Mouse (Mus musculus) gastrocnemius, postnatal 25 days (tissue): ENCODE data around the gene Fads1. TPM values are rescaled to one million over a fixed set of nuclear protein-coding genes. Genes with fewer than 3 reads are reported as not detected.

Experiments
- DNase-seq: peaks from one replicate; pipeline ENCODE4 v3.0.0; 2022
- total RNA-seq, 2 experiments: library from RNA; stranded (reverse); gene quantifications; 1 replicate in 1 of 2; 2 replicates in 1 of 2; pipeline ENCODE4 v1.2.3; 2021

The Fads1 gene
- total RNA-seq, 2 experiments from 2014 or later: 6.9 to 8.2 TPM

DNA sequence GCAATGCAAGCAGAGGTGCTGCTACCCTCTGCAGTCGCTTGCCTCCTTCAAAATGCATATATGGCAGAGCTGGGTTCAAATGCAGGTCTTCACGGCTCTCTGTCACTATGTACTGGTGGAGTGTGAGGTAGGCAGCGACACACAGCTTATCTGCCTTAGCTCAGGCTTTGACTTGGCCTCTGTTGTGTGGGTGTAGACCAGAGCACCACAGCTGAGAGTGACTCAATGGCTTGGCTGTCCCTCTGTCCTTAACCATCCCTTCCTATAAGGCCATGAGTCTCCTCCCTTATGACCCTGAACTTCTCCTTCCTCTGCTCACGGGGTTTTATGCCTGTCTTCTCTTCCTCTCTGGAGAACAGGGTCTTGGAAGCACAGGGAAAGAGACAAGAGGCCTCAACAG lies 28.2 kb downstream of the Fads1 start:
- no peak for DNase-seq

- DNase-seq: no peak
Observed at GRCm38 (mm10) chr19:10213796-10214471, 31.2 kb downstream of the Fads1 start.

- no peak for DNase-seq
Observed at GRCm38 (mm10) chr19:10216101-10216500, 33.4 kb downstream of the Fads1 start.

DNA sequence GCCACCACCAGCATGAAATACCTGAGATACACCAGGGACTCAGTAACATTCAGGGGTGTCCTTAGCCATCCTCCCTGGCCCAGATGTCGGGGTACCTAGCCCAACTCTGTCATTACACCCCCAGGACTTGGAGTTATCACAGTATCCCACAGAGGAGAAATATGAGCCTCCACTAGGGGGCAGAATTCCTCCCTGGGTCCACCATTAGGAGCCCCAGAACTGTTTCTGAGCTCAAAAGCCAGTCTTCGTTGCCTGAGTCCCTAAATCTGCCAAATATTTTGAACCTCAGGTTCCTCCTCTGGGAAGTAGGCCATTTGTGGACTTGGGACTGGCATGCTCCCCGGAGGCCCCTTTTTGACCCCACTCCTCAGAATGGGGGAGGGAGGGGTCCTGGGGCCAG lies 36.4 kb downstream of the Fads1 start:
- DNase-seq: no peak

- DNase-seq: no peak
Observed at GRCm38 (mm10) chr19:10219593-10219992, 36.9 kb downstream of the Fads1 start.

DNA sequence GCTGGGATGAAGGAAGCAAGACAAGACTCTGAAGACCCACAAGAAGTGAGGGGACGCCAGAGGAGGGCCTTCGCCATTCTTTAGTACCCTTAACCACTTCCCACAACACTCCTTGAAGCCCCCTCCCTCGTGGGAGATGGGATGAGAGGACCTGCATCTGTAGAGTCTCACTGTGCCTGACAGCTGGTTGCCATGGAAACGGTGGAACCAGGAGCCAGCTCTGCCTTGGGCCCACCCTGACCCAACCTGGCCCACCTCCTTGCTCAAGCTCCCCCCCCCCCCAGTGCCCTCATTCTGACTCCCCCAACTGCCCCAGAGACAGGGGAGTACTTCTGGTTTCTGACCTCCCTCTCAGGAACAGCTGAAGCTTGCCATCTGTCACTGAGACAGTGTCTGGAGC lies 38.9 kb downstream of the Fads1 start:
- no peak for DNase-seq

DNA sequence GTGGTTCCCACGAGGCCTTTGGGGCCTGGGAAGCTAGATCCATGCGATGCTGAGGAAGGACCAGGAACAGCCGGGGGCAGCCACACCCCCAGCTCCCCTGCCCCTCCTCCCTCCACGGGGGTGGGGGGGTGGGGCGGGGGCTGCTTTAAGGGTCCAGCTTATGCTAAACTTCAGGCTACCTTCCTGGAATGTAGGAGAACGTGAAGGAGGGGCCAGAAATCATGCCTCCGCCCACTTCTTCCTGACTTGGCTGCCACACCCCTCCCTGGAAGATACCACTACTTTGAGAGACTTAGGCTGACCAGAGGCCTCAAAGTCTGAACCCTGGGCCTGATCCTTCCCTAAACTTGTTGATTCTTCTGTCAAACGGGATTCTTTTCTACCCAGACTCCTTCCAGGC lies 40.0 kb downstream of the Fads1 start:
- no peak for DNase-seq

GRCm38 (mm10) chr19:10223561-10223960 lies 40.9 kb downstream of the Fads1 start:
- DNase-seq: no peak

DNA sequence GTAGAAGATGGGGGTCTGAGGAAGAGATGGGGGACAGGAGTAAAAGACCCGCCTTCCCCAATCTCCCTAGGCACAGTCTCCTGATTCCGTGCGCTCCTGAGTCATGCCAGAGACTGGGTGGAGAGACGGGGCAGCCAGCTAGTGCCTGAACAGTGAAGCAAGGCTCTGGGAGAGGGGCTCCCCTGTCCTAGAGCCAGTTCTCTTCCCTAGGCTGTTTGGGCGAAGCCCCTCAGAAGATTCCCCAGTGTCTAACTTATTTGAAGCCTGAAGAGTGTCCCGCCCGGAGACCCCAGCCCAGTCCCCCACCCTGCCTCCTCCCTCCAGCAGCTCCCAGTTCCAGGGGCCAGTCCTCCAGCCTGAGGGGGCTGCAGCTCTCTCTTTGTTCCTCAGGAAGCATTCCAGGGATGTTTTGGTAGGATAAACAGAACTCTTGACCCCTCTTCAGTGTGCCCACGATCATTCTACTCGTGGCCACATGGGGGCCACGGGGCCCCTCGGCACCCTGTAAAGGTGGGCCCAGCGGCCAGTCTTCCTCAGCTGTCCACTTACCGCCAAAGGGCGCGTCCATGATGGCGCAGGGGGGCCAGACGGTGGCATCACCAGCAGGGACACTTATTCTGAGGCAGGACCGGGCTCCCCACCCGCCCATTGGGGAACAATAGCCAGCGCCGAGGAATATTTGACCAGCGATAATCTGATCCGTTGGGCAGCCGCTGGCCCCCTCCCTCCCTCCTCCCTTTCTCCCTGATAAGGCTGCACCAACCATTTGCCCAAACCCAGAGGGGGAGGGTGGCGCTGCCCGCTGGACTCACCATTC lies 42.2 kb downstream of the Fads1 start:
- DNase-seq: no peak

GRCm38 (mm10) chr19:10225767-10226166 lies 43.1 kb downstream of the Fads1 start:
- DNase-seq: no peak

DNA sequence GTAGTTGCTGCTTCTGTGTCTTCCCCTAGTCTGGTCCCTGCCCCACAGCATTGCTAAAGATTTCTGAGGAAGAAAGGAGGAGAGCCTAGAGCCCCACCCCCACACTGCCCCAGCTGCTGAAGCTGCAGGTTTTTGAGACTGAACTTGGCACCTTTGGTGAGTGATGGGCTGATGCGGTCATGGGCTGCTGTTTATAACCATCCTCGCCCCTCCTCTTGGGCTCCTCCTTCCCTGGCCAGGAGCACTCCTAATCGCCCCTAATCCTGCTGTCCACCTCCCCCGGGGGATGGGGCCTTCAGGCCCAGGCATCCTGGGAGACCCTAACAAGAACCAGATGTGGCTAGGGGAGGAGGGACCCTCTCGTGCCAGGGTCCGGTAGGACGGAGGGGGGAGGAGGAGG lies 48.3 kb downstream of the Fads1 start:
- DNase-seq: no peak

DNA sequence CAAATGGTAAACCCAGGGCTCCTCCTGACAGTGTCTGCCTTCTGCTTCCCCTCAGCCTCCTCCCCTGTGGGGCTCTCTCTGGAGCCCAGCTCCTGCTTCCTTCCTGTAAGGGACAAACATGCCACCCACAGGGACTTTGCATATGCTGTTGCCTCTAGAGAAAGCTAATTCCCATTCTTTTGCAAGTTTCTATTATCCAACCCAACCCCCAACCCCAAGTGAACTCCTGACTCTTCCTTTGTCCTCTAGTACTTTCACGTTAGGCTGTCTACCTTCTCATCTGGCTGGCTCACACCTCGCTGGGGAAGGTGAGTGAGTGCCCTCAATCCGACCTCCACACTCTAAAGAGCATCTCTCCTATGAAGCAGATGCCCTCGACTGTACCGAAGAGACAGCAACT lies 49.2 kb downstream of the Fads1 start:
- no peak for DNase-seq

GRCm38 (mm10) chr19:10232327-10233017 lies 49.8 kb downstream of the Fads1 start:
- no peak for DNase-seq

DNA sequence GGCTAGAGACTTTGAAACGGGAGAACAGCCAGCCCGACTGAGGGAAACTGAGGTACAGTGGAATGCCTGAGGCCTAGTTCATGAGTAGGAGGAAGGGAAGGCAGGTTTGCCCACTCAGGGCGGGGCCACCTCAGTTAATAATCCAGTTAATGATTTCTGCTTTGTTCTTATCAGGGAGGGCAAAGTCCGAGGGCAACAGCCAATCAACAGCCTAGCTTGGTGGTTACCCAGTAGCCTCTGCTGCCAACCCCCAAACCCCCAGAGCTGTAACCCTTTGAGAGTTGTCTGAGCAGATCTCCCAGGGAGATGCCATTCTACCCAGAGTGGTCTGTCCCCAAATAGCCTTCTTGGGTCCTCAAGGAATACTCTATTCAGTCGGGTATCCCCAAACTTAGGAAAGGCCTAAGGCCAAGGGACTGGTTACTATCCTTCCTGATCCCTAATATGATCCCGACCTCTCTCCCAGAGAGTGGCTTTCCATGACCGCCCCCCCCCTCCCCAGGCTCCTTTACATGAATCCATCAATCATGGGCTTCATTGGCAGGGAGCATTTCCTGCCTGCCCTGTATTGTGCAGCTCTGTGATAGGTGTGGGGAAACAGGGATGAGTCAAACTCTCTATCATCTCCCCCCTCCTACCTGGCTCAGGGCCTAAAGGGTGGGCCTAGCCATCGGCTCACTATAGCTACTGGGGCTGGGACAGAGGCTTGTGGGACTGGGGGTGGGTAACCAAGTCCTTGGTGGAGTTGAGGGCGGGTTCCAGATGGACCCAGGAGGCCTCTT lies 53.3 kb downstream of the Fads1 start:
- DNase-seq: no peak

DNA sequence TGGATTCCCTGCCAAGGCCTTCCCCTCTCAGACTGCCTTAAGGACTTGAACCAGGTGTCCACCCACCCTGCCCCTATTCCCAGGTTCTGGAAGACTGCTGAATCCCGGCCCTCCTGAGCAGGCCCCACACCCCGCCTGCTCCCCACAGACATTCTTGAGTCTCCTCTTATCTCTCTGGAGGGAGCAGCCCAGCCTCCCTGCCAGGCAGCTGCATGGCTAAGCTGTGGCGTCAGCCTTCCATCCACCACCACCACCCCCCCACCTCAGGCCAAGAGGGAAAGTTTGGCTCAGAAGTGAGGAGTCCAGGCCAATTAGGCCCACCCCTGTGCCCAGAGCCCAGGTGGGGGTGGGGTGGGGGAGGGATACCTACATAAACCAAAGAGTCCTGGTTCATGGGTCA lies 55.8 kb downstream of the Fads1 start:
- no peak for DNase-seq

DNA sequence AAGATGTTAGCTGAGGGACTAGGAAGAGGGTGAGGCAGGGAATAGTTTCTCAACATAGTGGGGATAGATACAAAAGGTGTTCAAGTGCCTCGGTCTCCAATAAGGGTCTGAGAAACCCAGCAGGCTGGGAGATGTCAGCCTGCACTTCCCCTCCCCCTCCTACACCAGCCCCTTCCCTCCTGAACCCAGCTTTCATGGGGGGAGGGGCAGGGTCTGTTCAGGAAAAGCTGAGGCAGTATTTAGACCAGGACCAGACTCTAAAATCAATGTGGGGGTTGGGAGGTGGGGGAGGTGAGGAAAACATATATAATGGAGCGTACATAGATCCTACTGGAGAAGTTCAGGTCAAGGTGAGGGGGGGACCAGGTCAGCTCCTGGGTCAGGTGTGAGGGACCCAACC lies 56.7 kb downstream of the Fads1 start:
- DNase-seq: no peak

GRCm38 (mm10) chr19:10239975-10240653 lies 57.4 kb downstream of the Fads1 start:
- no peak for DNase-seq

- peak; percentile 66 for DNase-seq
Observed at GRCm38 (mm10) chr19:10240654-10241305, 58.1 kb downstream of the Fads1 start, which contains the start of gene Myrf. TSS of gene Myrf (minus strand) at chr19:10240748.

GRCm38 (mm10) chr19:10242916-10243315 lies 60.2 kb downstream of the Fads1 start:
- no peak for DNase-seq

DNA sequence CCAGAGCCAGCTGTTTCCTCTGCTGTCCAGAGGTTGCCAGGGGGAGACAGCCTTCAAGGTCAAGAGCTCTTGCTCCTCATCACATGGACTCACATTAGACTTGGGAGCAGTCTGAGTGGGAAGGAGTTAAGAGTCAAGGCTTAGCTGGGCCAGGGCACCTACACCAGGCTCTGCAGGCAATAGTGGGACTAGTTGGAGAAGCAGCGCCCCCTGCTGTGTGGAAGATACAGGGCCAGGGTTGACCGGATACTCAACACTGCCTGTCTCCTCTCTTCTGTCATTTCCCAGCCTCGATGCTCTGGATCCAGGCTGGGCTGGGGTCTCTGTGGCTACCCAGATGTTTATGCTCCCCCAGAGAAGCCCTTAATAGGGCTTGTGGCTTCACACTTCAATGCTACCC lies 61.5 kb downstream of the Fads1 start:
- no peak for DNase-seq
